Mouse (Mus musculus): ENCODE measurements at regions not wholly inside any gene's neighbourhood (a gene's known extent, or its start where the extent isn't known, plus 50 kb on each side); places are given as distances from the start of the nearest gene placed in this dataset.

DNA sequence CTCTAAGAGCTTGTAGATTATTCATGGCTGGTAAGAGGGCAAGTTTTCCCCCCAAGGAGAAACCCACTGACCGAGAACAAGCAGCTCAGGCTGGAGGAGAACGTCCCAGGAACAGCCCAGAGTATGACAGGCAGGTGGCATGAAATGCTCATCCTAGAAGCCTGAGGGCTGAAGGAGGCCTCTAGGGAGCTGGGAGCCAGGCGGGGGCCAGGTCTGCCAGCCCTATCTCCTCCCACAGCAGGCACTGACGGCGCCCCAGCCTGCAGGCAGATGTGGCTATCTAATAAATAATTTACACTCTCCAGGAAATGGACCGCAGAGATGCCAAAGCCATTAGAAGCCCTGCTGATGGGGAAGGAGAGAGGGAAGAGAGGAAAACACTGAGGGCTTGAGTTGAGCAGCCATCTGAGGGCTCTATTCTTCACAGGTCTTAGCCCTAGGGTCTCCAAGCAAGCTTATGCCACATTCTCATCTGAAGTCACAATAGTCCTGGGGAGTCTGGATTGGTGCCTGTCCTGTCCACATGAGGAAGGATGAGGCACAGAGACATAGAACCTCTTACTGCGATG is 176.1 kb downstream of the Mycn start:
- DNase-seq (ENCODE audit: low read depth, low spot score) = no peak

DNA sequence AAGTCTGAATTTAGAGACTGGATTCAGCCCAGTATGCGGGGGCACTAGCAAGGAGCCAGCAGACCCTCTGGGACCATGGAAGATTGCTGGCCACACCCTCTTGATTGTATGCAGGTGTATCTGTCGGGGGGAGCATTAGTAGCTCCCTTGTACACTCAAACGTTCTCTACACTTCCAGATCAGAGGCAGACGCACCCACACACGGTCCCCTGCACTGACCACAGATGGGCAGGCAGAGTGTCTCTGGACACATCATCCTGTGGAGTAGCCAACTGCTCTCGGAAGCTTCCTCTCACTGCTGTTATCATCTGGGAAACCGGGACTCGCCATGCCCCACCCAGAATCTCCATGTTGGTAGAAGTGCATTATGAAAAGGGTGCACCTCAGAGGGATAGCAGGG is 176.7 kb downstream of the Mycn start:
- no peak for DNase-seq (ENCODE audit: low read depth, low spot score)

GRCm38 (mm10) chr12:12764586-12764985 is 177.1 kb downstream of the Mycn start:
- DNase-seq (ENCODE audit: low read depth, low spot score) = no peak

DNA sequence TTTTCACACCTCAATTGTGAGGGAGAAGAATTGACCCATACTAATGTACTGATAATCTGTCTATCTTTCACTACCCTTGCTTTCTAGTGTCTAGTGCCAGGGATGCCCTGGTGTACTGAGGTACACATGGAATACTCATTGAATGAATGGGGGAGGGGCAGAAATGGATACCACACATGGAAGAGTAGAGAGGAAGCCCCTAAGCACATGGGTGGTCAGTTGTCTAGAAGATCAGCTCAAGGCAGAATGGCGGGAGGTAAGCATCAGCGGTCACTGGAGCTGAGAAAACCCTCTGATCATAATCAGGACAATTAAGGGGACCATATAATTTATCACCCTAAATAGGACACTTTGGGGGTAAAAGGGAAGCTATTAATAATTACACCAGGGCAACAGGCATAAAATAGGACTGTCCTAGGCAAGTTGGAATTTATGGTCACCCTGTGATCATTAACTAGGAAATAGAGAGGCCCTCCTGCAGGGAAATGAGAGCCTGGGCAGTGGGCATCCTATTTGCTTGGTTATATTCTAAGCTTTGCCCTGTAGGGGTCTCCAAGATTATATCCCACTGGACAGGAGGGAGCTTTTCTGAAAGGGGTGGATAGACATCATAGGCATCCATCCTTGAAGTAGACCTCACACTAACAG is 185.3 kb downstream of the Mycn start:
- DNase-seq (ENCODE audit: low read depth, low spot score) = no peak

GRCm38 (mm10) chr12:12753849-12754248 is 187.9 kb downstream of the Mycn start:
- DNase-seq (ENCODE audit: low read depth, low spot score) = no peak

DNA sequence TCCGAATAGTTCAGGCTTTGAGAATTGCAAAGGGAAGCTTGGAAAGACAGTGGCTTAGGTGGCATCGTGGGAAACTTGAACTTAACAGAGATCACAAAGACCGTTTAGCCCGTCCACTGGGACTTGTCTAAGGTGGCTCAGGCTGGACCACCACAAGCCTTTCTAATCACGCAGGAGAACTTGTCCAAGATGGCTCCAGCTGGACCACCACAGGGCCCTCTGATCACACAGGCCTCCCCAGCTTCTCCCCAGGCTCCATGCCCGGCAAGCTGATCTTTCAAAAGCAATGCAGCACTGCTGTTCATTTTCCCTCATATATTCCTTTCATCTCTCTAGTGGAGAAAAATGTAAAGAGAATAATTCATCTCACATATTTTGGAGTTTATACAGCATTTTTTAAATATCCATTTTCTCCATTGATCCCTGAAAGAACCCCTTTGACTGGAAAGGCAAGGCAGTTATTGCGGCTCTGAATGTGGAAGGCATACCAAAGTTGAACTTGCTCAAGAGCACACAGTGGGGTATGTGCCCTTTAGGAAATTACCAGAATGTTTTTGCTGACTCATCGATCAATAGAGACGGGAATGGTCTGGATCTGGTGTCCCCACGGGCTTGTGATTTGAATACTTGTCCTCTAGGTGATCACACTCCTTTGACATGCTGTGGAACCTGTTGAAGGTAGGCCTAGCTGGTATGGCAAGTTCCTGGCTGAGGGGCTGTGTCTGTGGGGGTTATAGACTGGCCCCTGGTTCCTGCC is 189.9 kb downstream of the Mycn start:
- DNase-seq (ENCODE audit: low read depth, low spot score) = no peak

DNA sequence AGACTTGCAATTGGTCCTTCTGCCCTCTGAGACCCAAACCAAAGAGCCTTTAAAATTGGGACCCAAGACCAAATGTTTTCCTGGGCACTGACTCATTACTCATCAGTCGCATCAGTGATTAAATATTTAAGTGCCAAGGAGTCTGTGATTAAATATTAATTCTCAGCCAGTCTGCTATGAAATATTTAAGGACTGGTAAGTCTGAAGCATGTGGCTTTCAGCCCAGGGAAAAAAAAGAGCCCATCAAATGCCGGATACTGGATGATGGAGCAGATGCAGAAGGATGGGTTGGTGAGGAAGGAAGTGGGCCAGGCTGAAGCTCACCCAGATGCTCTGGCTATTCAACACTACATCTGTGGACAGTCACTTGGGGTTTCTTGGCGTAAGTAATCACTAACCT is 192.0 kb downstream of the Mycn start:
- DNase-seq (ENCODE audit: low read depth, low spot score) = no peak

DNA sequence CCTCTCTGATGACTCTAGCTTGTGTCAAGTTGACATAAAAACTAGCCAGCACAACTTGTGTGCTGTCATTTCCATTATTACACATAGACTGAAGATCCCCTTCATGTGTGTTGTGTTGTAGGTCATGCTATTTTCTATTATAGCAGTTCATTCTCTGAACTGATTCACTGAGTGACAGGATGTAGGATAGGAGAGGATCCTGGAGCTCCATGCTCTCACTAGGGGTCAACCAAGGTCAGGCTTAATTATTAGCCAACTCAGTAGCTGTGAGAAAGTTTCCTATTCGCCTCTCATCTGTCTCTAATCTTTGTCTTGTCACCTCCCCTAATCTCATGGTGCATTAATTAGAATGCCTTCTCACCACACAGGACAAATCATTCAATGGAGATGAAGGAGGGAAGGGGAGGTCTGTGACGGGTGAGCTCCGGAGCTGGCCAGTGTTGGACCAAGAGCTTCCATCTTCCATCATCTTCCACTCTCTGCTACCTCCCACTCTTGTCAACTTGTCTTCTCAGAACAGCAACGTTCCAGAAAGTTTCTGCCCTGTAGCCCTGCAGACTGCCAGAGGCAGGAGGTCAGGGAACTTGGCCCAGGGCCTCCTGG is 194.8 kb downstream of the Mycn start:
- DNase-seq (ENCODE audit: low read depth, low spot score) = no peak

DNA sequence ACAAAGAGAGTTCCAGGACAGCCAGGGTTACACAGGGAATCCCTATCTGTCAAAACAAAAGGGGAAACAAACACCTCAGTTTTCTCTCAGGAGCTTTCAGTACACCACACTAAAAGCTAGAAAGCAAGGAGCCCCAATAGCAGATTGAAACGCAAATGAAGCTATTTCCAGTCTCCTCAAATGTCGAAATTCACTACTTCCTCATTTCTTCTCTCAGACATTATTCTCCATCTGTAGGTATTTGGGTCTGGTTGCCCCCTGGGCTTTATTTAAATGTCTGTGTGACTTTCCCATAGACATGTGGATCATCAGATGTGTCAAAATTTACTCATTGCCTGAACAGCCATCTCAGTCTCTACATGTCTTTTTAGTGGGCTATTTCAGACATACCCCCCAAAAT is 197.2 kb downstream of the Mycn start:
- no peak for DNase-seq (ENCODE audit: low read depth, low spot score)

- peak; percentile 34 for DNase-seq (ENCODE audit: low read depth, low spot score)
Measured at GRCm38 (mm10) chr12:12738631-12739331, 202.9 kb downstream of the Mycn start.

- DNase-seq (ENCODE audit: low read depth, low spot score) = no peak
Measured at GRCm38 (mm10) chr12:12725797-12726196, 215.9 kb downstream of the Mycn start.

- DNase-seq (ENCODE audit: low read depth, low spot score) = no peak
Measured at GRCm38 (mm10) chr12:12725075-12725474, 216.6 kb downstream of the Mycn start.

- no peak for DNase-seq (ENCODE audit: low read depth, low spot score)
Measured at GRCm38 (mm10) chr12:12723724-12724487, 217.8 kb downstream of the Mycn start.

DNA sequence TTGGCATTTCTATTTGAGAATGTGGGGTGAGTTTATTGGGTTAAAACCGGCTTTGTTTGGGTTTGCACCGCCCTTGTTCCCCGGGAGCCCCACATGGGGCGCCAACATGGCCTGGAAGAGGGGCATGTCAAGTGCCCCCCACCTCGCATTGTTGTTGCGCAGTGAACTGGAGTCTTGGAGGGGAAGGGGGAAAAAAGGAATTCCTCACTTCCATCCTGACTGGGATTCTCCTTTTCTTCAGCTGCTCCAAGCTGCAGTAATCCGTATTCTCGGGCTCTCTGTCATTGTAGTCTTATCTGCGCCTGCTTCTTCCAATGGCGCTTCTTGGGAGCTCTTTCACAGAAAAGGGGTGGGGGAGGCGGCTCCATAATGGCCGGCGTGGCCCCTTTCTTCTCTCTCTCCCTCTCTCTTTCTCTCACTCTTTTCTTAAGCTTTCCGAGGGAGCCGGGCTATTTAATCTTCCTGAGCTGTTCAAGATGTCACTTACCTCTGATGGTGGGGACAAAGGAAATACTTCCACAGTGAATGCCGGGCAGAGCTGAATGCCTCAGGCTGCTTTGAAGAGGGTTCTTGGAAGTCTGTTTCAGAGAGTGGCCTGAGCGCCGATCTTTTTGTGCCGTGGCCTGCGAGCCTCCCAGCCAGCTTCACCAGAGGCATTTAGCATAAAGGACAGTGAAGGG is 218.6 kb downstream of the Mycn start:
- no peak for DNase-seq (ENCODE audit: low read depth, low spot score)

DNA sequence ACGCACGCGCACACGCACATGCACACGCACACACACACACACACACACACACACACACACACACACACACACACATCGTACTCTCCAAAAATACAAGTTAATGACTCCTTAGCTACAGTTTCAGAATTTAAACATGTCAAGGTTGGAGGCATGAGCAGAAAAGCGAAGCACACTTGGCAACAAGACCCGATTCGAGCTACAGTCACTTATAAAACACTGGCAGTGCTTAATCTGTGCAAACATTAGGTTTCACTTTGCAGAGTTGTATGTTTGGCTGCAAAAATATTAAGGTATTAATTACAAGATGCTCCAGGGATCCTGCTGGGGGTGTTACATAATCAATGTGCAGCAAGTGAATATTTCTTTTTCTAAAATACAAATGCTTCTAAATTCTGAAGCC is 225.0 kb downstream of the Mycn start:
- DNase-seq (ENCODE audit: low read depth, low spot score) = no peak

DNA sequence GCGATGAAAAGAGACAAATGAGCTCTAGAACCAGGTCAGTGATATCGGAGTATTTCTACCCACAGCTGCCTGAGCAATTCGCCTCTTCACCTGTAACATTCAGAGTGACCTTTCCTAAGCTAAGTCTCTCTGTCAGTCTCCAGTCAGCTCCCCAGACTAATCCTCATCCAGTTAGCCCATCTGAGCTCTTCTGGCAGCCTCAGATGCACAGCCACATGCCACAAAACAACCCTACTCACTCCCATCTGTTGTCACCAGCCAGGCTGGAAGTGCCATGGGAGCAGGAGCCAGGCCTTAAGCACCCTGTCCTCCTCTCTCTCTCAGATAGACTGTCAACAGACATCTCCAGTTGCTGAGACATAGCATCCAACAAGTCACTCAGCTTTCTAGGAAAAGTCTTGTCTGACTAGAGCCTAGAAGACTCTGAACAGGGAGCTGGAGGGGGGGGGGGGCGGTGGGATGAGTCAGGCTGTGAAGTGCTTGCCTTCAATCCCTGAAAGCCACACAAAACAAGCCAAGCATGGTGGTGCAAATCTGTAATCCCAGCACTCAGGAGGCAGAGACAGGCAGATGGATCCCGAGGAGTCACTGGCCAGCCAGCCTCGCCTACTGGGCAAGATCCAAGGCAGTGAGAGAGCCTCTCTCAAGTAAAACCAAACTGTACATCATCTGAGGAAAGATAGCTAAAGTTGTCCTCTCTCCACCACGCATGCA is 225.6 kb downstream of the Mycn start:
- no peak for DNase-seq (ENCODE audit: low read depth, low spot score)

GRCm38 (mm10) chr12:12715528-12715927 is 226.2 kb downstream of the Mycn start:
- no peak for DNase-seq (ENCODE audit: low read depth, low spot score)

- no peak for DNase-seq (ENCODE audit: low read depth, low spot score)
Measured at GRCm38 (mm10) chr12:12710184-12710609, 231.5 kb downstream of the Mycn start.

- no peak for DNase-seq (ENCODE audit: low read depth, low spot score)
Measured at GRCm38 (mm10) chr12:12708954-12709523, 232.7 kb downstream of the Mycn start.
